Mouse (Mus musculus) cerebellum, adult 8-10 months (tissue): ENCODE measurements around the gene Dnah3.

Source experiments
- DNase-seq: peaks from one replicate; pipeline ENCODE4 v3.0.0; 2022

Gene Dnah3

DNA sequence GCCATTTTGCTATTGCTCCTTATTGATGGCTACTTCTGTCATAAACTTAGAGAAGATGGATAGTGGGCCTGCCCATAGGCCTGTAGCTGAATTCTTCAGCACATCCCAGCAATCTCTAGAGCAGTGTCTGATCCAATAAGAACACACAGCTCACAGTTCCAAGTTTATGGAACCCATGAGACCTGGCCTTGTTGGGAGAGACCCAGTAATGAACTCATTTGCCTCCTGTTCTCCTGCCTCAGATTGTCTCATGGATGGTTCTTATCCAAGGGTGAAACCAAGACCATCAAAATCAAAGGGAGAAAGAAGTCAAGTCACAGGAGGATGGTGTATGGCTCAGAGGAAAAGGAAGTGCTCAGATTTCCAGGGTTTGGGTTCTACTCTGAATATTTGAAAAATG is 44.6 kb downstream of the Dnah3 start:
- DNase-seq = no peak

DNA sequence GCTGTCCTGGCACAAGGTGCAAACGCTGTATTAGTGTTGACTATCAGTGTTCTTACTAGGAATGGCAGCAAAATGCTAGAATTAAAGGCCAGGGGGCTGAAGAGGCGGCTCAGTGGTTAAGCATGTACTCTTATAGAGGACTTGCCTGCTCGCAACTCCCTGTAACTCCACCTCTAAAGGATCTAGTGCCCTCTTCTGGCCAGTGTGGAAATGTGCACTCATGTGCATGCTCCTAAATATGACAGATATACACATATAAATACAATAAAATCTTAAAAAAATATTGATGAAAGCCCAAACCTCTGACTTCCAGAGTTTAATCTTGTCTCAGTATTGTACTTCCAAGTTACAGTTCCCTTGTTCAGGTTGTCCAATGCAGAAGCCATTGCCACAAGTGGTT is 51.1 kb downstream of the Dnah3 start:
- no peak for DNase-seq

DNA sequence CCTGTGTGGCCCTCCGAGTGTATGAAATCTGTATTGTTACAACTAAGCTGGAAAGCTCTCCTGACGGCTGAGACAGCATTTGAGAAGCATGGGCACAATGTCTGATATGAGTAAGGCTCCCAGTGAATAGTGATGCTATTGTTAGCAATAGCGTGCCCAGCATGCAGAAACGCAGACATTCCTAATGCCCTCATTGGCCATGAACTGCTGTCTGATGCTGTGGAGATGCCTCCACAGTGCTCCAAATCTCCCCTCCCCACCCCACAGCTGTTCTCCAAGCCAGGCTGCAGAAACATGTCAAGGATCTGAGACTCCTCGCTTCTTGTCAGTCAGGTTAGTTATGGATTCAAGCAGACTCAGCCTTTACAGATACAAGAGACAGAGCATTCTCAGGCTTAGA is 58.7 kb downstream of the Dnah3 start:
- peak; percentile 0 for DNase-seq

DNA sequence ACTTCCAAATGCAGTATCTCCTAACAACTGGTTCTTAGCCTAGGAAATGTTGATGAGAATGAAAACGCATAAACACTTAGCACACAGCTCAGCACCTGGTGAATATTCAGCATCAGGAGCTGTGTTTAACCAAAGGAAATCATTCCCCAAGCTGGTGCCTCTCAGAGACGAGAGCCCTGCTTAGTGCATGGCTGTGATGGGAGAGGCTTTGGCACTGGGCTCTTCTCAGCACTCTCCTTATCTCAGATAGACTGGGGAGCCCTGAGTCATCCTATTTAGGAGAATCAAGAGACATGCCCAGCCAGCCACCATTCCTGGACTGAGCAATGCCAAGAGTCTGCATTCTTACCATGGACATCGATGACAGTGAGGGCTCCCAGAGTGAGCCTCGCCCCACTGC is 60.1 kb downstream of the Dnah3 start:
- DNase-seq = no peak

DNA sequence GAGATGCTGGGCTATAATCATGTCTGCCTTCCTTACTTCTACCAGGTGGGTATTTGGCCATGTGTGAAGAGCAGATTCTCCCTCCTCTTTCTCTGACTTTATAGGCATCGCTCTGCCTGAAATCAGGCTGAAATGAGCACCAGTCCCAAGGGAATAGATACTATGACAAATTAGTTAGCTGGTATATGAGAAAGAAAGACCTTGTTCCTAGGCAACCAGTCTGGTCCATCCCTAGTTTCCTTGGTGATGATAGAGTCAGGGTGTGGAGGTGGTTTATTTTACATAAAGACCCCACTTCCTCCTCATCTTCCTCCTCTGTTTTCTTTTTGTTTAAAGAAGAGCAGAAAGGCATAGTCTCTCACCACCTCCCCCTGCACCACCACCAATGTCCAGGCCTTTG is 60.5 kb downstream of the Dnah3 start:
- no peak for DNase-seq

DNA sequence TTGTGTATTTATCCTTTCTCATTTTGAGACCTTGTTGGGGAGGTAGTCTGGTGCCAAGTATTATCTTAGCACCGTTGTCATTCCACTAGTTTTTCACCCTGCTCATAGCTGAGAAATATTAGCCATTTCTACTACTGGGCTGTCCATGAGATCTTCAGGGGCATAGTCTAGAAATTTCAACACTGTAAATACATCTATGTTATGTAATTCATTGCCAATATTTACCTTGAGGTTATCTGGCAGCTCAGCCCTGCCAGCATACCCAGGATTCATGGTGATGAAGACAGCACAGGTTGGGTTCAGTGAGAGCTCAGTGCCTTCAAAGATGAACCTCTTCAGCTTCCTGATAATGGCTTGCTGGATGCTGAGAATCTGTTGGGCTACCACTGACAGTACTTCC is 66.4 kb downstream of the Dnah3 start:
- DNase-seq = no peak

DNA sequence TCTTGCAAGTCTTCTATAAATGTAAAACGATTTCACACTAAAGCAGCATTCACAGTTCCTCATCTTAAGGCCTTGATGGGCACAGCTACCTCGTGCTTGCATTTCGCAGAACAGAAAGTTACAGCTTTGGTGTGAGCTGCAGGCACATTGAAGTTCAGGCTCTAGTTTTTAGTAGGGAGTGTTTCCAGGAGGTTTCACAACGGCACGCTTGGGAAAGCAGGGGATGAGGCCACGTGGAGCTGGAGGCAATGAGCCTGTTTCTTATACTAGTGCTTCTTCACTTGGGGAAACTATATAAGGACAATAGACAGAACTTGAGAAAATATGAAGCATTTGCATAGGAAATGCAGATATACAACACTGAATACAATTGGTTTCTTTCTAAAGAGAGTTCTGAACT is 98.0 kb downstream of the Dnah3 start:
- DNase-seq = no peak

DNA sequence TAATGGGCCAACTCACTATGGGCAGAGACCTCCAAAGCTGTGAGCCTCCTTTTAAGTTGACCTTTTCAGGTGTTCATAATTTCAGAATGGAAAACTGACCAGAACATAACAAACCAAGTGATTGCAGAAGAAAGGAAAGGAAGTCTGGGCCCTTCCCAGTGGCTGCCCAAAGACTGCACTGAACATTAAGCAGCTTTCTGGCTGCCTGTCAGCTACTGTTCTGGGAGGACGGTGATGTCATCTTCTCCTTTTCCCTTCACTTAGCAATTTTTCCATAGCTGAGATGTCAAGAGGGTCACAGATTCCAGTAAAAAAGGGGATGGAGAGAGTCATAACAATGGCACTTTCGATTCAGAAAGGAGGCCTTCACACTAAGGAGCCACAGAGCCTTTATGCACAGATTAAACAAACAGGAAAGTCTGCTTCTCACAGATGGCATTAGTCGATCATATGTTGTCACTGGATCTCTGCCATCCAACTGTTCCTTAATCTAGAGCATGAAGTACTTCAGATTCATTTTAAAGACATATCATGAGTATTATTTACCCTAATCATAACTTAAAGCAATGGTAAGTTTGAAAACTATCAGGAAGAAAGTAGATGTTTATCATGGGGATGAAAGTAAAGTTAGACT is 109.7 kb downstream of the Dnah3 start:
- DNase-seq = no peak

DNA sequence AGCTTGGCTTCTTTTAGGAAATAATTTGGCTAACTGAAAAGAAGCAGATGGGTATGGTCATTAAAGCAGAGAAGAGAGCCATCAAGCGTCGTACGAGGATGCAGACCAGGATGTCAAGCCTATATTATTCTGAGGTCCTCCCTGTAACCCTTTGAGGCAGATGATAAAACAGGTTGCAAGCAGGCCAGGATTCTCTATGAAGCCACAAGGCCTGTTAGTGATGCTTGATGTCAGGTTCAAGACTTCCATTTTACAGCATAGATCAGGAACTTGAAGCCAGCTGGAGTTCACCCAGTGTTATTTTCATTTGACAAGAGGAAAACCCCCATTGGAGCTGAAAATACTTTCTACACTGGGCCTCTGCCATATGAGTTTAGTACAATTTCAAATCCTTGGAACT is 114.9 kb downstream of the Dnah3 start:
- DNase-seq = no peak

DNA sequence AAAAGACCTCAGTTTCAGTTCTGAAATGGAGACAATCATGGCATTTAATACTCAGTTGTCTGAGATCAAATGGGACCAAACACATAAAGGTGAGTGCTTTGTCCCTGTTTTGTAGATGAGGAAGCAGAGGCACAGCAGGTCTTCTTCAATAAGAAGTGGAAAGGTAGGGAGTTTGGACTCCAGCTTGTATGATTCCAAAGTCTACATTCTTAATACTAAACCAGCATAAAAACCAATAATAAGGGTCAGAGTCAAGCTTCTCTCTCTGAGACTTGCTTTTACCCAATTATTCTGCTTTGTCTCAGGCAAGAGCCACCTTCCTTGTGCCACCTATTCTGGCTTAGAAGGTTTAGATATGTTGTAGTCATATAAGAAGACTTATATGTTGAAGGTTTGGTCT is 116.5 kb downstream of the Dnah3 start:
- no peak for DNase-seq

DNA sequence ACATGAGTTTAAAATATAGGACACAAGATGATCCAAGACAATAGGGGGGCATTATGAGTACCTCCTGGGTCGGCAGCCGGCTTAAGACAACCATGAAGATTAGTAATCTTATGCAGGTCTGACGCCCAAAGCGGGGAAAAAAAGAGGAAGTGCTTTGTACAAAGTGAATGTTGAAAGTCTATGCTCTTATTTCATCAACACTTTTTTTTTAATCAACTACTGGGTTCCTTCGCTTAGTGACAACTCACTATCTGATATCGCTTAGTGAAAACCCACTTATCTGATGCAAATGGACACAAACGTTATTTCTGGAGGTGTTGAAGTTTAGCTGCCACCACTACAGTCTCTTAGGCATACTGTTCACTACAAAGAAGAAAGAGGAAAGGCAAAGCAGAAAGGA is 117.5 kb downstream of the Dnah3 start:
- no peak for DNase-seq

DNA sequence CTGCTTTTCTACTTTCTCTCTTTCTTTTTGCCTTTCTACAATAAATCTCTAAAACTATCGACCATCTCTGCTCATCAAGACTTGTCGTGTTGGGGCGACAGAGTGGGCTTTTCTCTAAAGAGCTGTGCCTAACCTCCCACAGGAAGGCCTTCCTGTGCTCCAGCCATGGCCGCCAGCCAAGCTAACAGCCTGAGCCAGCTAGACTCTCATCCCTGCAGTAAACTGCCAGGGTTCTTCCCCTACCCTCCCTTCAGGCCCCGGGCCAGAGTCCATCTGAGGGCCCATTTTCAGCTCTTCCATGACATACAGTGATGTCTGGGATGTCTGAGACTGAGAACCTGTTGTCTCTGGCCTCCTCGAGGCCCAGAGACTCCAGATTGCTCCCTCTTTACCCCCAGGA is 118.8 kb downstream of the Dnah3 start:
- DNase-seq = no peak

DNA sequence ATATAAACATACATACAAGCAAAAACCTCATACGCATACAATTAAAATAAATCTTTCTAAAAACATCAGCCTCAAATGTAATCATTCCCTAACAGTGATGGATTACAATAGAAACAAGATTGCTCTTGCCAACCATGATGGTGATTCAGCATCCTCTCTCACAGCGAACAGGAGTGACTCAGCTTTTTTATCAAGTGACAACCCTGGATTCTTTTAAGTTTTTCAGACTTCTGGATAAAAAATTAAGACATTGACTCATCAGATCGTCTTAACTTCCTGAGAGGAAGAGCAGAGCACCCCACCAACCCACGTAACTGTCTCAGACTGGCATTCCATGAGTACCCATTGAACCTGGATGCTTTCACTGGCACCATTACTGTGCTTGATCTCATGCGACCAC is 120.9 kb downstream of the Dnah3 start:
- no peak for DNase-seq

DNA sequence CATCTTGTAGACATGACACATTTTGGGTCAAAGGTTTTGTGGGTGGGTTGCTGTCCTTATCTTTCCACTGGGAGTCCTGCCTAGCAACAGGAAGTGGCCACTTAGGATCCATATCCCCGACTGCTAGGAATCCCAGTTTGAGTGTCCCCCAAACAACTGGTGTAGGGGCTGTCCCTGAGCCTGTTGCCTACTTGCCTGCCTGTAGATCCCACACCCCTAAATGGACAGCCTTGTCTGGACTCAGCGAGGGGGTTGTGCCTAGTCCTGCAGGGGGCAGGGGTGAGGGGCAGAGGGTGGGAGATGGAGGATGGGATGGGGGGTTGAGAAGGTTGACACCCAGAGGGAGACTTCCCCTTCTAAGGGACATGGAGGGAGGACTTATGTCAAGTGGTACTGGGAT is 125.8 kb downstream of the Dnah3 start:
- no peak for DNase-seq

DNA sequence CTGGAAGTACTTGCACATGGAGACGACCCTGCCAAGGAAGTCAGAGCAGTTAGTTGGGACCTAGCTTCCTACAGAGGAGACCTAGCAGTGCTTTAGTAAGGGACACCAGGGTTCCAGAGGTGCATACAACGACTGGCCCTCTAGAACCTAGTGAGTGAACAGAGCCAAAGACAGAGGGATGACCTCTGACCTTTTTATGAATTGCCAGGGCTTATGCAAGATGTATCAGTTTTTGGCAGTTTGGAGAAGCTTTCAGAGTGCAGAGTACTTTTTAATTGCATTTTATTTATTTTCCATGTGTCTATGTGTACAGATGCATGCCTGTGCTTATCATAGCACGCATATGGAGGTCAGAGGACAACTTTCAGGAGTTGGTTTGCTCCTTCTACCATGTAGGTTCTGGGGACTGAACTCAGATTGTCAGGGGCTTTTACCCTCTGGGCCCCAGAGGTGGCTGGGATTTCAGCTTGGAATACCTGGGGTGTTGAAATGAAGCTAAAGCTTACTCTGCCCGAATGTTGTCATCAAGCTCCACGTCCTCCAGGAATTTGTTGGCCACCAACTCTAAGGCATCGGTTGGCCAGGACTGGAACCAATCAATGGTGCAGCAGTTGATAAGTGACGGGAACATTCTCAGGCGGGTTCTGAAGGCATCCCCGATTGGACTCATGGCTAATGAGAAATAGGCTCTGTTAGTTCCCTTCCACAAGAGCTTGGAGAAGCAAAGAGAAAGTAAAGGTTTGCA is 129.3 kb downstream of the Dnah3 start:
- no peak for DNase-seq

DNA sequence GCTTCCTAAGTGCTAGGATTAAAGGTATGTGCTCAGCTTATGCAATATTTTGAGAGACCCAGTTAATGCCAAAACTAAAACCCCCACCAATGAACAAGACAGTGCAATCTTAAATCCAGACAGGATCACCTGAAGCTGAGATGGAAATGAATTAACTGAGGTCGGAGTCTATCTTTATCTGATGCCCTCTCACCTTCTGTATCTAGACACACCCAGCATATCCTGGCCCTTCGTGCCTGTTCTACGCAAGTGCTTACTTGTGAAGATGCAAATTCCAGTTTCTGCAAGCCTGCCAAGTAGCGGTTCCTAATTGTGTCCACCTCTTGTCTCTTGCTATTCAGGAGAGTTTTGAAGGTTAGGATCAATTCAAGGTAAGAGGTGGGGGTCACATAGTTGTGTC is 129.9 kb downstream of the Dnah3 start:
- no peak for DNase-seq

DNA sequence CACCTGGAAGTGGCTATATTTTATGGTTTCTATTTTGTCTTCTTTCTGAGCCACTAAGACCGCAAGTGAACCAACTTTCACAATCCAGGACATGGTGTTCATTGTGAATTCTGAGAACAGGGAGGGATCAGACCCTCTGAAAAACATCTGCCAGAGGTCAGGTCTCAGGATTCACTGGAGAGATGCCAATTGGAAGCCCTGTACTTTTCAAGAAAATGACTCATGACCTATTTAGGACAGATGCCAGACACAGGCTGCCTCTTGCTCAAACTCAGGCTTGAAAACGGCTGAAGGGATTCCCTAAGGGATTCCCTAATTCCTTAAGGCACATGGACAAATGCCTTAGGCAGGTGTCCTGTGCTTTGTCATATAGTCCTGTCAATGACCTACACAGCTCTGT is 134.0 kb downstream of the Dnah3 start:
- DNase-seq = no peak

DNA sequence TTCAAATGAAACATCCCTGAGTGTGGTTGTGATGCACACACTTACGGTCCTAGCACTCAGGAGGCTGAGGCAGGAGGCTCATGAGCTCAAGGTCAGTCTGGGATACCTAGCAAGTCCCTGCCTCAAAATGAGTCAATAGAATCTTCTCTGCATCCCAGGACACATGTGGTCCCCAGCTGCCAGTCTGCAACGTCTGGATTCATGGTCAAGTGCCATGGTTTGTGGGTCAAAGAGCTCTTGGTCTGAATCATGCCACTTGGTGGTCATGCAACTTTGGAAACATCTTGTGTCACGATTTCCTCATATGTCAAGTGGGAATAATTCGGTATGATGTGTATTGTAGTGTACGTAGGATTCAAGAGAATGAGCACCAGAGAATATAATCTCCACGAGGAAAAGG is 134.5 kb downstream of the Dnah3 start:
- DNase-seq = no peak

DNA sequence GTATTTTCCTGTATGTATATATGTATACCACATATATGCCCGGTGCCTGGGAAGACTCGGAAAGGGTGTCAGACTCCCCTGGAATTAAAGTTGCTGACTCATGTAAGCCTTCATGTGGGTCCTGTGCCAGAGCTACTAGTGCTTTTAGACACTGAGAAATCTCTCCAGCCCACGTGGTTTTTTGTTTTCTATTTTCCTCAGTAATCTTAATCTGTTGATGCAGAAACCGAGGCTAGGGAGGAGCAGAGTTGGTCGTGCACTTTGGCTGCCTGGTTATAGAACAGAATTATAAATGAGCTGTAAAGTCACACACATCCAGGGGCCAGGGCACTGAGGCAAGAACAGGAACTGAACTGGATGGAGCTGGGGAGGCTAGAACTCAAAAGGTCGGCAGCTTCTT is 135.1 kb downstream of the Dnah3 start:
- no peak for DNase-seq

DNA sequence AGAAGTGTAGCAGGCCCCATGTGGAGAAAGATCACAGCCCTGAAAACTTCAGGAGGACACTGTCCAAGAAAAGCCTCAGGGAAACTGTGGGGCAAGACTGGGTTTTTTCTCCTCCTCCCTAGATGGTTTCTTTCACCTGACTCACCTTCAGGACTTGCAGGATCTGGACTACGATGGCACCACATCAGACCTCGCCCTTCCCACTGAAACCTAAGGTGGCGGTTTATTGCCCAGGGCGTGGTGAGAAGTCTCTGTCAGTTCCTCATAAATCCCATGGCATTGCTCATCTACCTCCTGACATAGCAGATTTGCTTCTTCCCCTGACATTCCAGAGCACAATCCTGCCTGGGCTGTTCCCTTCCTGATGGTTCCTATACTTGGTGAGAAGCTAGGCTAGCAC is 135.6 kb downstream of the Dnah3 start:
- DNase-seq = no peak

DNA sequence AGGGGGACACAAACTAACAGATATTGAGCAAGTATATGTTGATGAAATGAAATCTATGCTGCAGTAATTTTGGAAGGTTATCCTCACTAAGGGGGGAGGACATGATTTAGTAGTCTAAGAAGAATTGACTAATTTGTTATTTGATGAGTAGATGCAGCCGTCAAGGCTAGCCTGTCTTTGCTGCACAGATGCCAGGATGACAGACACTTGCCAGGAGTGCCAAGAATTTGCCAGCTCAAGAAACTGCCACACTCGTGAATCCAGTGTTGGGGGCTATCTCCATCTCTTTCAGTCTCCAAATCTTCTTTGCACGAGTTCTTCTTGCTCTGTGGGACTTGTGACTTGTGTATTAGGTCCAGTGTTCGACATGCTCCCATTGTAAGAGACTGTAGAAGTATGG is 136.0 kb downstream of the Dnah3 start:
- DNase-seq = no peak

DNA sequence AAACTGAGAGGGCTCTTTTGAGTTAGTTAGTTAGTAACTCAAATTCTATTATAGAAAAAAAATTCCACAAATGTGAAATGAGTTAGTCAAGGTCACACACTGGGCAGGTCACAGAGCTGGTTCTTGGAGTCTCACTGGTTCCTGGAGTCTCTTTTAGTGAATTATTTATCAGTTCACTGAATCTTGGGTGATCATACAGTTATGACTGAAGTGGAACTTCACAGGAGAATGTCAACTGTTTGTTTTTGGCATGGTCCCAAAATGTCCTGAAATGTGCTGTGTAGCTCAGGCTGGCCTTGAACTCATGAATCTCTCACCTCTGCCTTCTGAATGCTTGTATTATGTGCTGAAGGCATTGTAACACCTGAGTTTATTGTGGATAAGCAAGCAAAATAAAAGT is 137.7 kb downstream of the Dnah3 start:
- no peak for DNase-seq

DNA sequence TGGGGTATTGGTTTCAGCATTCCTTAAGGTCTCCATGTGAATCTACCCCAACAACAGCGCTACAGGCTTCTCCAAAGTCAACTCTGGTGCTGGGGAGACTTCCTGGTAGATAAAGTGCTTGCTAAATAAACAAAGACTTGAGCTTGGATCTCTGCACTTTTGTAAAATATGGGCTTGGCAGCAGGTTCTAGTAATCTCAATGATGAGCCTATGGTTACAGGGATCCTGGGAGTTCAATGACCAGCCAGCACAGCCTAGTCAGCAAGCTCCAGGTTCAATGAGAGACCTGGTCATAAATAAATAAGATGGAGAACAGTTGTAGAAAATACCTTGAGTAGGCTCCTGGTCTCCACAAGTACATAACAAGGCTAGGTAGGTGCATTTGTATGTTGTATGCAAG is 141.0 kb downstream of the Dnah3 start:
- DNase-seq = no peak

DNA sequence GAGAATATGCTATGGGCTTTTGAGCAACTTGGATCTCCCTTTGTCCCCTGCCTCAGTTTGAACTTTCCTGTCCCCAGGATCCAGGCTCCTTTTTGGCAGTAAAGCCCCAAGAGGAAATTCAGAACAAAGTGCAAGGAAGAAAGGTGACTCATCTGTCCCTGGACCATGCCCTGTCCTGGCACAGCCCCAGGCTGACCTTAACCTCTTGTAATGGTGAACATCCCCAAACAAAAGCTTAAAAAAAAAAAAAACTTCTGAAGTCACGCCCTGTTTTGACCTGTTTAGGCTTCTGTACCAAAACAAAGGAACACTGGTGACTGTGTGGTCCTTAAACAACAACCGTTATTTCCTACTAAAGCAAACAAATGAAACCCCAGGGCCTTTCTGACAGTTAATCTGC is 153.5 kb downstream of the Dnah3 start:
- DNase-seq = no peak

DNA sequence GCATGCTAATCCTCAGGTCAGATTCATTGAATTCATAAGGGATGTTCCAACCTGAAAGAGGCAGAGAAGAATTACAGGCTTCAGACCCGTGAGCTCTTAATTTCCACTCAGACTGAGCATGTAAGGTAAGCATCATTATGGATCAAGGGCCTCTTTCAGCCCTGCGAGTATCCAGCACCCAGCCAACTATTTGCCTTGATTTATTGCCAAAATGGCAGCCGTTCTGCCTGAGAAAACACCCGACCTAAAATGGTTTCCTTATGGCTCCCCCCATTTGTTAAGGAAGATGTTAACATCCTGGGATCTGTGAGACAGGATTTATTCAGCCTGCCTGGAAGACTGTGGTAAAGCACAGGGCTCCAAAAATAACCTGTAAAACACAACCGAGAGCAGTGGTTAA is 158.0 kb downstream of the Dnah3 start:
- no peak for DNase-seq
